Mouse (Mus musculus) liver, embryonic 12.5 days (tissue): Measurements from ENCODE around the gene Pomgnt1. TPM values are rescaled to one million over a fixed set of nuclear protein-coding genes. Genes with fewer than 3 reads are reported as not detected.

ENCODE experiments used
- ATAC-seq: fragments of 200-750 bp; cut with Nextera tagmentation; 2 replicates; pipeline ENCODE4 v1.8.0; 2017; ENCODE audit warnings: moderate number of reproducible peaks, mild to moderate bottlenecking, moderate library complexity
- H3K27ac ChIP-seq: fragments of 300-500 bp; sonication (generic); 2 replicates; pipeline ENCODE4 v1.5.1; 2016; ENCODE audit warnings: mild to moderate bottlenecking
- H3K27me3 ChIP-seq: fragments of 300-500 bp; sonication (generic); replicated peaks from 2 replicates; pipeline ENCODE4 v1.6.1; 2016; ENCODE audit warnings: mild to moderate bottlenecking, moderate library complexity
- H3K36me3 ChIP-seq: fragments of 300-500 bp; sonication (generic); 2 replicates; pipeline ENCODE4 v1.6.1; 2016; ENCODE audit warnings: mild to moderate bottlenecking, moderate library complexity
- H3K4me1 ChIP-seq: fragments of 300-500 bp; sonication (generic); 2 replicates; pipeline ENCODE4 v1.6.1; 2016
- H3K4me2 ChIP-seq: fragments of 300-500 bp; sonication (generic); 2 replicates; pipeline ENCODE4 v1.6.1; 2016; ENCODE audit warnings: mild to moderate bottlenecking, moderate library complexity
- H3K4me3 ChIP-seq: fragments of 300-500 bp; sonication (generic); 2 replicates; pipeline ENCODE4 v1.5.1; 2016; ENCODE audit warnings: mild to moderate bottlenecking, moderate library complexity
- H3K9ac ChIP-seq: fragments of 300-500 bp; sonication (generic); 2 replicates; pipeline ENCODE4 v1.6.1; 2016; ENCODE audit warnings: mild to moderate bottlenecking, moderate library complexity
- H3K9me3 ChIP-seq: fragments of 300-500 bp; sonication (generic); replicated peaks from 2 replicates; pipeline ENCODE4 v1.6.1; 2016; ENCODE audit warnings: mild to moderate bottlenecking, moderate library complexity
- WGBS: fragments of 180-500 bp; shearing (Covaris S2); methylation state at CpG from one replicate; pipeline ENCODE4 v1.1.7; 2016; ENCODE audit not compliant: insufficient replicate concordance; 5-methylcytosine and 5-hydroxymethylcytosine counted together
- polyA plus RNA-seq: library from polyadenylated mRNA; unstranded; fragments of >200 nt; fragmentation: Nextera tagmentation; extraction: Ambion mirVana; gene quantifications from 2 replicates; pipeline ENCODE4 v1.2.1, GENCODE M21; 2016

Gene Pomgnt1
- polyA plus RNA-seq, 1 experiment from 2014 or later: 24.2 TPM

DNA sequence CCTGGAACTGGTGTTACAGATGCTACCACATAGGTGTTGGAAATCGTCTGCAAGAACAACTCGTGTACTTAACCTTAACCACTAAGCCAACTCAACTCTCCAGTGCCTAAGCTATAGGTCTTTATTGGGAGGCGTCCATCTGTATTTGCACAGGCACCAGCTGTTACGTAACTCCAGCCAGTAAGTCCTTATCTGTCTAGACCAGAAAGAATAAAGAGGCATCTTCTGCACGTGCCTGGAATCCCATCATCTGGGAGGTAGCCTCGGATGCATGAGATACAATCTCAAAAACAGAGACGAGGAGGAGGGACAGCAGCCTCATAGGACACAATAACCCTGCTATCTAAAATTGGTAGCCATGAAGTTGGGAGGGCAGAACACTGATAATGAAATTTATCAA is 22.7 kb upstream of the Pomgnt1 start:
- Histone ChIP-seq H3K9me3 (no peaks in the 10 kb centered on the region), H3K36me3 (peaks cover 100% of the 10 kb centered on the region), H3K4me1 (peaks cover 28% of the 10 kb centered on the region), H3K27me3 (no peaks in the 10 kb centered on the region), H3K4me3 (no peak overlapping the region), H3K27ac (peak overlapping the region; percentile 74), H3K4me2 (peak overlapping the region; percentile 27; the same call in 1 of the 2 replicates), H3K9ac (no peak overlapping the region)
- WGBS: 20% methylated on average over 7 of the region's 7 CpGs
- peak; percentile 84 for ATAC-seq

DNA sequence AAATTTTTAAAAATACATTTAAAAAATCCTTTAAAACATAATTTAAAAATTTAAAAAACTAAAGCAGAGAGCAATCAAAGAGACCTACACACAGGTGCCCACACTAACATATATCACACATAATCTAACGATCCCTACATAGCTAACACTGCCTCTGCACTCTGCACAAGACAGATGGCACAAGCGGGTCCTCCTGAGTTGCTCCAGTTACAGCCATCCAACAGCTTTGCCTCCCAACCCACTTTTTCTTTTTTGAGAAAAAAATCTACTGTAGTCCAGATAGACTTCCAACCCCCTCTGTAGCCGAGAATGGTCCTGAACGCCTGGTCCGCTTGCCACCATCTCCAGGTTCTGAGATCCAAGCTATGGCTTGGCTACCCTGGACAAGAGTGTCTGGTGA is 18.4 kb upstream of the Pomgnt1 start:
- Histone ChIP-seq H3K4me3 (no peak overlapping the region), H3K27ac (no peak overlapping the region), H3K4me2 (no peak overlapping the region), H3K9ac (no peak overlapping the region), H3K36me3 (peaks cover 95% of the 10 kb centered on the region), H3K9me3 (no peaks in the 10 kb centered on the region), H3K4me1 (peaks cover 21% of the 10 kb centered on the region), H3K27me3 (no peaks in the 10 kb centered on the region)
- ATAC-seq: no peak
- WGBS: 86% methylated on average over 5 of the region's 5 CpGs

DNA sequence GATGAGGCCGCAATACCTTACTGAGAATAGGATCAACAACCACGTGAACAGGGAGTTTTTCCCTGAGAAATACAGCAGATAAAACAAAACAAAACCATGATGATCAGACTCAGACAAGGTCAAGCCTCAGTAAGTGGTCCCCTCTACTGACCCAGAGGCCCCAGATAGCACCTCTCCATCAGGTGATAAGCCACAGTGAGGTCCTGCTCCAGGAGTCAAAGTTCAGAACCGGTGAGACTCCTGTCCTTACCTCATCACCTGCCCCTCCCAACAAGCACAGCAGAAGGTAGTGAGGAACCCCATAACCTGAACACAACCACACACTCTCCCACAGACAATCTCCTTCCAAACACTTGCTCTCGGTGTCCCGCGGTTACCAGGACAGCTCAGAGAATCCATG is 12.9 kb upstream of the Pomgnt1 start:
- Histone ChIP-seq H3K4me2 (no peak overlapping the region), H3K27ac (no peak overlapping the region), H3K27me3 (no peaks in the 10 kb centered on the region), H3K9me3 (no peaks in the 10 kb centered on the region), H3K9ac (no peak overlapping the region), H3K4me3 (no peak overlapping the region), H3K36me3 (peaks cover 92% of the 10 kb centered on the region), H3K4me1 (no peaks in the 10 kb centered on the region)
- 85% methylated on average over 6 of the region's 6 CpGs for WGBS
- no peak for ATAC-seq

DNA sequence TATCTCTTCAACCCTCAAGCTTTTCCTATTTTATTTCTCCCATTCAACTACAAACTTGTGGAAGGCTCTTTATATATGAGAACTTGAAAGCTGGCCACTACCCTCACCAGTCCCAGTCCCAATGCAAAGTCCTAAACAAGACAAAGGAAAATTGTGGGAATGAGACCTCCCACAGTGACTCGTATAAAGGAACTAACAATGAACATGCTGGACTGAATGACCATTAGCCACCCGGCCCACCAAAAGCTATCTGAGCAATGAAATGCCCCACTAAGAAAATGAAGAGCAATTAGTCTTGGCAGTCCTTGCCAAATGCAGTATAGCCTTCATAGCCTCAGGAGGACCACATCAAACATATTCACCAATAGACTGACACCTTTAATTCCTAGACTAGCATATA is 12.2 kb upstream of the Pomgnt1 start:
- Histone ChIP-seq H3K4me3 (no peak overlapping the region), H3K27me3 (no peaks in the 10 kb centered on the region), H3K36me3 (peaks cover 94% of the 10 kb centered on the region), H3K9ac (no peak overlapping the region), H3K4me2 (no peak overlapping the region), H3K9me3 (no peaks in the 10 kb centered on the region), H3K27ac (no peak overlapping the region), H3K4me1 (no peaks in the 10 kb centered on the region)
- 94% methylated on average over 2 of the region's 2 CpGs for WGBS
- no peak for ATAC-seq

DNA sequence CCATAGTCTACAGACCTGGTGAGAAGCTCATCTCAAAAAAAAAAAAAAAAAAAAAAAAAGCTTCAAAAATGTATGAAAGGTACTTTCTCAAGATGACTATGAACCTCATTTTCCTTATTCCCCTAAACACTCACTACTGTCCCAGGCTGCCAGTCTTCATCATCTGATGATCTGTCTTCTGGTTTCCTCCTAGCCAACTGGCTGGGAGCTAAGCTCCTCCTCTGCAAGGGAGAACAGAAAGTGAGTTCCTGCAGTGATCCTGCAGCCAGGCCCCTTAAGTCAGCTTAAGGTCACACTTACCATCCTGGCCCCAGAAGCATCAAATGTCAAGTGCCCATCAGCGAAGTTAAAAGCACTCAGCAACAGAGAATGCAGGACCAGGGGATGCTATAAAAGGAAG is 878 bp upstream of the Pomgnt1 start:
- H3K4me1 ChIP-seq: peaks cover 36% of the 10 kb centered on the region
- 4% methylated on average over 1 of the region's 1 CpGs for WGBS
- peak overlapping the region; percentile 77 for H3K9ac ChIP-seq
- H3K27ac ChIP-seq: peak overlapping the region; percentile 80
- peak overlapping the region; percentile 72 for H3K4me3 ChIP-seq
- H3K36me3 ChIP-seq: peaks cover 34% of the 10 kb centered on the region
- peak overlapping the region; percentile 86 for H3K4me2 ChIP-seq
- H3K9me3 ChIP-seq: no peaks in the 10 kb centered on the region
- no peak for ATAC-seq
- no peaks in the 10 kb centered on the region for H3K27me3 ChIP-seq

DNA sequence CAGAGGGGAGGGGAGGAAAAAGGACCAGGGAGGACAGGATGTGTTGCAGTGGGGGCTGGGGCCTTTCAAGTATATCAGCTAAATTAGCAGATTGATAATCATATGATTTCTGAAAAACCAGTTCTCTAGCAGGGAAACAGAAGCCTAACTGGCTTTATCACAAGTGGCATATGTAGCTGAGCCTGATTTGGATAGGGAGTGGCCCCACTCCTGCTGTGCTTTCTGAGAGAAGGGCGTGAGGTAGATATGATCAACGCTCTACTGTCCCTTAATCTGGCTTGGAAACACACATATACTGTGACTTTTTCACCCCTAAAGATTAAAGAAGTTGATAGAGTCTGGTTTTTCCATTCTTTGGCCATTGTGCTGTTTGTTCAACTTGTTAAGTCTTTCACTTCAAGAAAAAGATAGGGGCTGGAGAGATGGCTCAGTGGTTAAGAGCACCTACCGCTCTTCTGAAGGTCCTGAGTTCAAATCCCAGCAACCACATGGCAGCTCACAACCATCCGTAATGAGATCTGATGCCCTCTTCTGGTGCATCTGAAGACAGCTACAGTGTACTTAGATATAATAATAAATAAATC is 2.3 kb downstream of the Pomgnt1 start:
- ATAC-seq: peak; percentile 48
- Histone ChIP-seq H3K27me3 (no peaks in the 10 kb centered on the region), H3K4me3 (no peak overlapping the region), H3K4me1 (peaks cover 36% of the 10 kb centered on the region), H3K9ac (no peak overlapping the region), H3K36me3 (peaks cover 6% of the 10 kb centered on the region; the same call in 1 of the 2 replicates), H3K27ac (no peak overlapping the region), H3K9me3 (no peaks in the 10 kb centered on the region), H3K4me2 (0 out of 2 replicates have a peak overlapping the region, but pooled peaks have one; percentile 23)
- 54% methylated on average over 4 of the region's 4 CpGs for WGBS

DNA sequence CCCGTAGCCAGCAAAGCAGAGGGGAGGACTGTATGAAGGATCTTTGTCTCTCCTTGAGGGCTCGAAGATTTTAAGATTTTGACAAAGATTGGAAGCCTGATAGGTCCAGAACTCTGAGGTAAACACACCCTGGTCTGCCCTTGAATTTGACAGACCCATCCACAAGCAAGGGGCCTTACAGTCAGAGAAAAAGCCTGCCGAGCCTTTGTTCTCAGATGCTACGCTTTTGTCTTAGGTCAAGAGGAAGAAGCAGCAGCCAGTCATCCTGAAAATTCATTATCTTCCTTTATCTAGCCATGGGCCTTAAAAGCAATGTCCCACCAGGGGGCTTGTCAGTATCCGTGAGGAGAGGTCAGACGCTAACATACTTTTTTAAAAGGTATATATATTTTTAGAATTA is 4.3 kb downstream of the Pomgnt1 start:
- H3K27ac ChIP-seq: no peak overlapping the region
- no peak overlapping the region for H3K4me3 ChIP-seq
- H3K9me3 ChIP-seq: no peaks in the 10 kb centered on the region
- peaks cover 5% of the 10 kb centered on the region; the same call in 1 of the 2 replicates for H3K36me3 ChIP-seq
- peaks cover 22% of the 10 kb centered on the region for H3K4me1 ChIP-seq
- WGBS: 73% methylated on average over 6 of the region's 6 CpGs
- ATAC-seq: no peak
- no peak overlapping the region for H3K4me2 ChIP-seq
- no peaks in the 10 kb centered on the region for H3K27me3 ChIP-seq
- H3K9ac ChIP-seq: no peak overlapping the region

DNA sequence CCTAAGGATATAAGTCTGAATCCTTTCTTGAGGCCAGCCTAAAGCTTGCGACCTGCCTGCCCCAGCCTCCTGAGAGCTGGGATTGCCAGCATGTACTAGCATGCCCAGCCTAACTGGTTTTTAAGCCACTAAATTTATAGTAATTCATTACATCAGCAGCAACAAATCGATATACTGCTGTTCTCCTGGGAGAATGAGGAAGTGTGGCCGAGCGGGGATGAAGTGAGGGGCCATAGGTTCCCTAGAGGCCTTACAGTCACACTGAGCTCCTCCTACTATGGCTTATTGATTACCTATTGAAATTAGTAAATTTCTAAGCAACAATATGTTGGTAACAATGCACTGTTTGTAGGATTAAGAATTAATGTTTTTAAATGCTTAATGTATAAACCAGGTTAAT is 9.5 kb downstream of the Pomgnt1 start:
- Histone ChIP-seq H3K9ac (no peak overlapping the region), H3K4me1 (no peaks in the 10 kb centered on the region), H3K4me2 (no peak overlapping the region), H3K9me3 (no peaks in the 10 kb centered on the region), H3K36me3 (peaks cover 5% of the 10 kb centered on the region; the same call in 1 of the 2 replicates), H3K27ac (no peak overlapping the region), H3K4me3 (no peak overlapping the region), H3K27me3 (no peaks in the 10 kb centered on the region)
- ATAC-seq: no peak
- 48% methylated on average over 4 of the region's 4 CpGs for WGBS

DNA sequence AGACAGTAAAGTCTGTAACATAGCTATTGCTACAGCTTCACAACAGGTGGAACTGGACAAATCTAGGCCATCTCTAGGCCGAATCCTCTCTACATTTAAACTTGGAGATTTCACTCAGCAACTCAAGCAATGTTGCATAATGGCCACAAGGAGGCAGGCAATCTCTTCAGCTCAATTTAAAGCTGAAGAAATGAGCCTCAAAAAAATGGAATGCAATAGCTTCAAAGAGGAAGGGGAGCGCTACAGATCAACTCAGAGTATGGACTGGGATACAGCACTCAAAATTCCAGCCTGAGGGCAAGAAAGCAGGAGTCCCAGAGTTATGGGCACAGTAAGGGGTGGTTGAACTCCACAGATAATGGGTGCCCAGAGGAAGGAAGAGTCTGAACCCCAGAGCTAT is 11.3 kb downstream of the Pomgnt1 start:
- Histone ChIP-seq H3K4me2 (no peak overlapping the region), H3K9me3 (no peaks in the 10 kb centered on the region), H3K36me3 (peaks cover 5% of the 10 kb centered on the region; the same call in 1 of the 2 replicates), H3K4me1 (no peaks in the 10 kb centered on the region), H3K27me3 (no peaks in the 10 kb centered on the region), H3K27ac (no peak overlapping the region), H3K9ac (no peak overlapping the region), H3K4me3 (no peak overlapping the region)
- ATAC-seq: no peak
- 51% methylated on average over 2 of the region's 2 CpGs for WGBS

DNA sequence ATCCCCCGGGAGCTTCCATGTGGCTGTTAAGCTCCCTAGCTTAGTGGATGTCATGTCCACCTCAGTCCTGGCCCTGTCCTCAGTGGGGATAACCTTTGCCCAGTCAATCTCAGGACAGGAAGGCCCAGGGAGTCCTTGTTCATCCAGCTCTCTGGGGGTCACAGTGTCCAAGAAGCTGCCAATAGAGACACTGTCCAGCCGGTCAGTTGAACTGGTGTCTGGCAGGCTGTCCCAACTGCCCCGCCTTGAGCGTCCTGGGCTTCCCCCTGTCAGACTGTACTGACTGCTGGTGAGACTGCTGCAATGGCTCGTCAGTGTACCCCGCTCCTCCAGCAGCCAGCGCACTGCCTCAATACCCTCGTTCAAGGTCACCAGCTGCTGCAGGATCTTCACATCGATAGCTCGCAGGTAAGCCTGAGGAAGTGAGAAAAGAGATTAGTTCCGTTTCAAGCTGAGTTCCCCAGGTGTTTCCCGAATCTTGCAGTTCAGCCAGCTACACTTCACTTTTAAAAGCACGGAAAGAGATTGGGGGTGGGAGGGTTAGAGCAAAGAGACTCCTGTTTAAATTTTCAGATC is 13.9 kb downstream of the Pomgnt1 start:
- H3K27me3 ChIP-seq: peaks cover 23% of the 10 kb centered on the region
- H3K9ac ChIP-seq: no peak overlapping the region
- H3K36me3 ChIP-seq: no peaks in the 10 kb centered on the region
- H3K9me3 ChIP-seq: no peaks in the 10 kb centered on the region
- no peak overlapping the region for H3K4me2 ChIP-seq
- ATAC-seq: no peak
- 48% methylated on average over 13 of the region's 13 CpGs for WGBS
- no peak overlapping the region for H3K27ac ChIP-seq
- H3K4me3 ChIP-seq: no peak overlapping the region
- H3K4me1 ChIP-seq: no peaks in the 10 kb centered on the region

DNA sequence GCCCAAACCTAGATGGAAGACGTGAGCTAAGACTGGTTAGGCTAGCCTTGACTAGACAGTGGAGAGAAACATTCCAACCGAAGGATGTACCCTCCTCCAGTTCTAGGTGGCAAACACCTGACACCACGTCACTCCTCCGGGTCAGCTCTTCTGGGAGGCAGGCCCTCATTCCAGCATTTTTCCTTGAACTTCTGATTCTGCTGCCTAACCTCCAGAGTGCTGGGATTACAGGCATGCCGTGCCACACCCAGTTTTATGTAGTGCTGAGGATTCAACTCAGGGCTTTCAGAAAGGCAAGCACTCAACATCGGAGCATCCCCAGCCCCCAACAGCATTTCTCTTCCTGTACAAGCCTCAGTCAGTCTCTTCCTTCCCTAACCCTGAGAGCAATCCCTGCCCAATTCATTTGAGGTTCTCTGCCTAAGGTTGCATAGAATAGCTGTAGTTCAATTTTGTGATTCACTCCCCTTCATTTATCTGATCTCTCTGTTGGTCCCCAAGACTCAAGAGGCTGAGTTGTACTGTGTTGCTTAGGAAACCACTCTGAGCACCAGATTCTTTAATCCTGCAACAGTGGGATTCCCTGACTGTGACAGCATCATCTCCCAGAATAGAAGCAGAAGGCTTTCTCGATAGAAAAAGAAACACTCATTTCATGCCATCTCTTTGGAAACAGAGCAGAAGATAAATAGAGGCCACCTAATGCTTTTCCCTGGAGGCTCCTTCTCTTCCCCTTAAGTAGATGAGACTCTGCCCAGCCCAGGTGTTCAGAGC is 17.3 kb downstream of the Pomgnt1 start:
- Histone ChIP-seq H3K27me3 (peaks cover 55% of the 10 kb centered on the region), H3K9me3 (no peaks in the 10 kb centered on the region), H3K4me2 (no peak overlapping the region), H3K36me3 (no peaks in the 10 kb centered on the region), H3K9ac (no peak overlapping the region), H3K4me3 (no peak overlapping the region), H3K27ac (no peak overlapping the region), H3K4me1 (peaks cover 12% of the 10 kb centered on the region)
- no peak for ATAC-seq
- WGBS: 62% methylated on average over 7 of the region's 7 CpGs

DNA sequence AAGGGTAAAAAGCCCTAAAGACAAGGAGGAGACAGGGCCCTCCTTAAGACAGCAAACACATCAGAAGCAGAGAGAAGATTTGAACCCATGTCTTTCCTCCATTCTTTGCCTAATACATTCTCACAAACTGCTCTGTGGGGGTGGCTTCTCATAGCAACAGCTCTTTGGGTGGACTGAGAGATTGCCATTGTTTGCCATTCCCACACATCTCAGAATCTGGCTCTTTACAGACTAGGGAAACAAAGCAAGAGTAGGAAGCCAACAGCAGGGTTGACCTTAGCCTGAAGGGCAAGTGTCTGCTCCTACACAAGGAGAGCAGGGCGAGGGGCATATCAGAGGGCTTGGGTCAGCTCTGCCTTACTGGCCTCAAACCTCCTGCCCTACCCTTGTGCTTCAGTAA is 18.1 kb downstream of the Pomgnt1 start:
- no peak overlapping the region for H3K27ac ChIP-seq
- ATAC-seq: no peak
- WGBS: 42% methylated on average over 1 of the region's 1 CpGs
- peaks cover 12% of the 10 kb centered on the region for H3K4me1 ChIP-seq
- H3K9ac ChIP-seq: no peak overlapping the region
- peaks cover 55% of the 10 kb centered on the region for H3K27me3 ChIP-seq
- no peak overlapping the region for H3K4me3 ChIP-seq
- no peaks in the 10 kb centered on the region for H3K36me3 ChIP-seq
- no peak overlapping the region for H3K4me2 ChIP-seq
- no peaks in the 10 kb centered on the region for H3K9me3 ChIP-seq
